Mouse (Mus musculus) liver, embryonic 16.5 days (tissue): ENCODE data around the gene Slco1a4. TPM values are rescaled to one million over a fixed set of nuclear protein-coding genes. Genes with fewer than 3 reads are reported as not detected.
"Not testable (repeated sequence)": the region's sequence is repeated elsewhere in the genome, so short reads cannot be mapped to it uniquely, and the experiment has no call there.

Experiments
- ATAC-seq: fragments of 200-750 bp; cut with Nextera tagmentation; 2 replicates; pipeline ENCODE4 v1.8.0; 2017; ENCODE audit warnings: low read depth, mild to moderate bottlenecking, moderate number of reproducible peaks, moderate library complexity
- H3K27ac ChIP-seq: fragments of 300-500 bp; sonication (generic); 2 replicates; pipeline ENCODE4 v1.5.1; 2014; ENCODE audit warnings: mild to moderate bottlenecking, low read length
- H3K27me3 ChIP-seq: fragments of 300-500 bp; sonication (generic); 2 replicates; pipeline ENCODE4 v1.6.1; 2014; ENCODE audit warnings: low read depth, low read length, mixed read lengths; ENCODE audit not compliant: control insufficient read depth, insufficient read depth
- H3K36me3 ChIP-seq: fragments of 300-500 bp; sonication (generic); 2 replicates; pipeline ENCODE4 v1.6.1; 2014; ENCODE audit warnings: mild to moderate bottlenecking; ENCODE audit not compliant: control insufficient read depth, insufficient read depth
- H3K4me1 ChIP-seq: fragments of 300-500 bp; sonication (generic); 2 replicates; pipeline ENCODE4 v1.6.1; 2014; ENCODE audit warnings: low read depth, low read length, mixed read lengths; ENCODE audit not compliant: control insufficient read depth
- H3K4me2 ChIP-seq: fragments of 300-500 bp; sonication (generic); 2 replicates; pipeline ENCODE4 v1.6.1; 2014; ENCODE audit warnings: low read depth, low read length, mixed read lengths
- H3K4me3 ChIP-seq: fragments of 300-500 bp; sonication (generic); 2 replicates; pipeline ENCODE4 v1.5.1; 2014; ENCODE audit warnings: low read depth, mild to moderate bottlenecking, low read length
- H3K9ac ChIP-seq: fragments of 300-500 bp; sonication (generic); 2 replicates; pipeline ENCODE4 v1.6.1; 2014; ENCODE audit warnings: low read depth, low read length
- H3K9me3 ChIP-seq: fragments of 300-500 bp; sonication (generic); replicated peaks from 2 replicates; pipeline ENCODE4 v1.6.1; 2016; ENCODE audit warnings: low read length; ENCODE audit not compliant: control insufficient read depth
- WGBS: fragments of 180-500 bp; shearing (Covaris S2); extraction: QIAGEN DNeasy Blood & Tissue Kit; methylation state at CpG from one replicate; pipeline ENCODE4 v1.1.7; 2014; ENCODE audit not compliant: insufficient replicate concordance; 5-methylcytosine and 5-hydroxymethylcytosine counted together
- polyA plus RNA-seq: library from polyadenylated mRNA; unstranded; fragments of >200 nt; fragmentation: Nextera tagmentation; extraction: Ambion mirVana; gene quantifications from 2 replicates; pipeline ENCODE4 v1.2.1, GENCODE M21; 2015

The Slco1a4 gene
- not detected in 2 replicates for polyA plus RNA-seq

DNA sequence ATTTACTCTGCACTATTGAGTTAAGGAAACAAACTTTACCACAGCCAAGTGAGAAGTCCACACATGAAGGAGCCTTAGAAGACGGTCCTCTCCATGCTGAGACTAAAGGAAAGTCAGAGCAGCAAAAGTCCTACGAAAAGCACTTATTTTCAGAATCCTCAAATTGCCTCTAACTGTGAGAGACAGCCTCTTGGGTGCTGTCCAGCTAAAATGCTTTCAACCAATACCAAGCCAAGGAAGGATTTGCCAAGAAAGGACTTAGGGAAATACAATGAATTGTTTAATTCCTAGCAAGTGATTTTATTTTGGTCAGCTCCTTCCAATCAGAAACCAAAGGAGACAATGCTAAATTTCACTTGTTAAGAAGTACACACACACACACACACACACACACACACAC is at the start of gene Slco1a4:
Gene Slco1a4, minus strand, starts transcription at position 115 of the 400 bp plus-strand sequence.
- 59% methylated on average over 2 of the region's 2 CpGs for WGBS
- H3K36me3 ChIP-seq: no peaks in the 10 kb centered on the region
- no peak within 1 kb of the TSS for H3K4me2 ChIP-seq
- H3K4me3 ChIP-seq: no peak within 1 kb of the TSS
- ATAC-seq: no peak
- no peaks in the 10 kb centered on the region for H3K27me3 ChIP-seq
- H3K4me1 ChIP-seq: no peaks in the 10 kb centered on the region
- no peak within 1 kb of the TSS for H3K9ac ChIP-seq
- no peak within 1 kb of the TSS for H3K27ac ChIP-seq
- no peaks in the 10 kb centered on the region for H3K9me3 ChIP-seq

DNA sequence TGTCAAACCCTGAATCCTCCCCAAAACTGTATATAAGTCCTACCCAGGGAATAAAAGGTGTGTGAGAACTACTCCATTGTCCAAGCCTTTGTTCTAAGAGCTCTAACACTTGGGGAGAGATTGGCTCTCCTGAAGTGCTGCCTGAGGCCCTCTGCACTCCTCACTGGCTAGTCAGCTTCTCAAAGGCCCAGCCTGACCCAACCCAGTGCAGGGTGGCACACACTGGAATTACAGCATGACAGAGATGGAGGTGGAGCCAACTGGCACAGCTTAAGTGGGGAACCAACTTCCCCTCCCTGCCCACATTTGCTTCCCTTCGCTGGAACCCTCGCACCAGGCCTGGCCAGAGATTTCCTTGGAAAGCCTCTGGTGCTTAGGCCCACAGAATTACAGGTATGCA is 42.2 kb upstream of the Slco1a4 start:
- Histone ChIP-seq H3K9me3 (no peaks in the 10 kb centered on the region), H3K4me2 (no peak overlapping the region), H3K27ac (no peak overlapping the region), H3K9ac (no peak overlapping the region), H3K4me3 (no peak overlapping the region), H3K36me3 (no peaks in the 10 kb centered on the region), H3K4me1 (no peaks in the 10 kb centered on the region), H3K27me3 (no peaks in the 10 kb centered on the region)
- no peak for ATAC-seq
- WGBS: 49% methylated on average over 2 of the region's 2 CpGs

DNA sequence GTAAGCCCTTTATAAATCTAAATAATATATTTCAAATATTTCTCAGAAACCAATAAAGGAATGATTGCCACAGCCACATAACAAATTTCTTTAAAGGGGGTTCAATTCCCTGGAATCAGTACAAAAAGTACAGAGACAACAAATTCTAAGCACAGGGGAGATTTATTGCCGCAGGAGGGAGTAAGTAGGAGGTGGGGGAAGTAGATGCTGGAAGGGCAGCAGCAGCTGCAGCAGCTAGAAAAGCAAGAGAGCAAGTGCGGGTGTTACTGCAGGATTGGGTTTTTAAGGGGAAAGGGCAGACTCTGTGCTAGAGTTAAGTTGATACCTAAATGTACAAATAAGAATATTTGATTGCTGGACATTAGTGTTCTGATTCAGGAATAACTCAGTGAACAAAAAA is 33.7 kb upstream of the Slco1a4 start:
- no peaks in the 10 kb centered on the region for H3K36me3 ChIP-seq
- H3K9ac ChIP-seq: no peak overlapping the region
- H3K27ac ChIP-seq: no peak overlapping the region
- no peaks in the 10 kb centered on the region for H3K4me1 ChIP-seq
- H3K9me3 ChIP-seq: no peaks in the 10 kb centered on the region
- H3K4me3 ChIP-seq: no peak overlapping the region
- no peaks in the 10 kb centered on the region for H3K27me3 ChIP-seq
- H3K4me2 ChIP-seq: no peak overlapping the region
- 46% methylated on average over 2 of the region's 2 CpGs for WGBS
- ATAC-seq: no peak

DNA sequence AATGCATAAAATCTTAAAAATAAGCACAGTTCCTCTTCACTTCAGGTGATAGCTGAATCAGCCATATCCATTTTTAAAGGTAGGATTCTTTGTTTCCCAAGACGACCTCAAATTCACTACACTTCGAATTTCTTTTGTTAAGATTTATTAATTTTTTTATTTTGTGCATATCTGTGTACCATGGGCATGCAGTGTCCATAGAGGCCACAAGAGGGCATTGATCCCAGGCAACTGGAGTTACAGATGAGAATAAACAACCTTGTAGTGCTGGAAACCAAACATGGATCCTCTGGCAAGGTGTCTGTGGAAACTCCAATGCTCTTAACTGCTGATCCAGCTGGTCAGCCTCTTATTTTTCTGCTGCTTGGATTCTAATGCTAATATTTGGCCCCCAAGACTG is 32.2 kb upstream of the Slco1a4 start:
- ATAC-seq: no peak
- no peaks in the 10 kb centered on the region for H3K36me3 ChIP-seq

DNA sequence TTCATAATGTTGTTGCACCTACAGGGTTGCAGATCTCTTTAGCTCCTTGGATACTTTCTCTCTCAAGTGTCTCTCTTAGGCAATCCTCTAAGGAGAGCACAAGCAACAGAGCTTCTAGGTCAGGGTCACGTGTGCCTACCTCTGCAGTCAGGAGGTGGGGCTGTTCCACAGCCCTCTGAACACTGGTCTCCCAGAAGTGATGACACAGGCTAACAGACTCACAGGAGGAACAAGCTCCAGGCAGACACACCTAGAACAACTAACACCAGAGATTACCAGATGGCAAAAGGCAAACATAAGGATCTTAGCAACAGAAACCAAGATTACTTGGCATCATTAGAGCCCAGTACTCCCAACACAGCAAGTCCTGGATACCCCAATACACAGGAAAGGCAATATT is 26.6 kb upstream of the Slco1a4 start:
- Histone ChIP-seq H3K4me3 (no peak overlapping the region), H3K27me3 (no peaks in the 10 kb centered on the region), H3K36me3 (no peaks in the 10 kb centered on the region), H3K9ac (no peak overlapping the region), H3K4me1 (no peaks in the 10 kb centered on the region), H3K27ac (no peak overlapping the region), H3K4me2 (no peak overlapping the region), H3K9me3 (no peaks in the 10 kb centered on the region)
- WGBS: 46% methylated on average over 1 of the region's 1 CpGs
- no peak for ATAC-seq

More for the DNA sequence above, 32.2 kb upstream of the Slco1a4 start:
- Histone ChIP-seq H3K4me1 (no peaks in the 10 kb centered on the region), H3K9ac (no peak overlapping the region), H3K27ac (no peak overlapping the region), H3K4me2 (no peak overlapping the region), H3K9me3 (no peaks in the 10 kb centered on the region), H3K4me3 (no peak overlapping the region), H3K27me3 (no peaks in the 10 kb centered on the region)
- 43% methylated on average over 2 of the region's 2 CpGs for WGBS

DNA sequence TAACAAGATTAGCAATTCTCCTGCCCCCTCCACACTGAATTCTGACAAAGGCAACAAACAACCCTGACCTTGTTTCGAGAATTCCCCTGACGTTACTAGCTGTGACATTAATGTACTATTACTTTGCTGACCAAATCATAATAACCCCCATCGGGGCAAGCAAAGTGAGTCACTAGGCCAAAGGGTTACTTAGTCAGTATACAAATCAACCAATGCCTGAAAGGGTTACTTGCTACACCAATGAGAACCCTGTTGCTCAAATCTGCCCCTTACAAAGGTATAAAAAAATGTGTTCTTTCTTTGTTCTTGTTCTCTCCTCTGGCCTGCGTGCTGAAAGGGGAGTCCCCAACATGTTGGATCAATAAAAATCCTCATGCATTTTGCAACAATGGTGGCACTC is 19.7 kb upstream of the Slco1a4 start:
- not testable (repeated sequence) for H3K9me3 ChIP-seq, H3K27ac ChIP-seq, H3K27me3 ChIP-seq, H3K9ac ChIP-seq, H3K4me2 ChIP-seq, H3K4me3 ChIP-seq, ATAC-seq, H3K4me1 ChIP-seq, H3K36me3 ChIP-seq
- WGBS: 61% methylated on average over 4 of the region's 4 CpGs

DNA sequence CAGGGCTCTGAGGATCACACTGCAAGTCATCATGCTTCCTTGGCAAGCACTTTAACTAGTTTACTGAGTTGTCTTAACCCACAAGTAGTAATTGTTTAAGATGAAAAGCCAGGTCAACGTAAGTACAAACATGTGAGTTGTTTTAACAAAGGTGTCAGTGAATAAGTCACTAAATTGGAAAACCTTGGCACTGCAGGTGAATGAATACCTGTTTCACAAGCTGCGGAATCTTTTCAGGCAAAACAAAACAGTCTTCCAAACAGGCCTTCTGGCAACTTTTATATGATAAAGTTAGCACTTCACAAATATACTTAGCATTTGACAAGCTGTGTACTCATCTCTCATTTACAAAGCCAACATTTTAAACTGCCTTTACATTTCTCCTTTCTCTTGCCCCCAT is 15.7 kb upstream of the Slco1a4 start:
- ATAC-seq: no peak
- Histone ChIP-seq H3K27ac (peak overlapping the region; percentile 65), H3K9me3 (no peaks in the 10 kb centered on the region), H3K4me3 (no peak overlapping the region), H3K36me3 (no peaks in the 10 kb centered on the region), H3K4me2 (no peak overlapping the region), H3K9ac (no peak overlapping the region), H3K27me3 (no peaks in the 10 kb centered on the region), H3K4me1 (no peaks in the 10 kb centered on the region)
- 45% methylated on average over 2 of the region's 2 CpGs for WGBS

DNA sequence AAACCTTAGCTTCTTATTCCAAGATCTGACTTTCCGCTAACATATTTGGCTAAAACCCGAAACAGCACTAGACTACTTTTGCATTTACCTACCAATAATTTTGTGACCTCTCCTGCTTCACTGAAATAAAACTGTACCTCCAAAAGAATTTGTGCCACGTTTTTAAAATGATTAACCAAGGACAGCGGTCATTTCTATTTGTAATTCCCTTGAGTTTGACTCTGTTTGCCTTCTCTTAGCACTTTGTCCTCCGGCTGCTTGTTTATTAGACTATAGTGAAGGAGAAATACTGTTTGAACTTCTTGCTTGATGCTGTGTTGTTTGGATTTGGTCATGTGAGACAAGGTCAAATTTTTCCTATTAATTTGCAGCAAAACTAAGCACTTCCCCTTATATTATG is 12.7 kb upstream of the Slco1a4 start:
- no peaks in the 10 kb centered on the region for H3K36me3 ChIP-seq
- ATAC-seq: peak; percentile 75
- no peaks in the 10 kb centered on the region for H3K4me1 ChIP-seq
- H3K27ac ChIP-seq: peak overlapping the region; percentile 37
- no peak overlapping the region for H3K9ac ChIP-seq
- H3K9me3 ChIP-seq: no peaks in the 10 kb centered on the region
- no peak overlapping the region for H3K4me2 ChIP-seq
- WGBS: 56% methylated on average over 5 of the region's 5 CpGs
- no peak overlapping the region for H3K4me3 ChIP-seq
- no peaks in the 10 kb centered on the region for H3K27me3 ChIP-seq

DNA sequence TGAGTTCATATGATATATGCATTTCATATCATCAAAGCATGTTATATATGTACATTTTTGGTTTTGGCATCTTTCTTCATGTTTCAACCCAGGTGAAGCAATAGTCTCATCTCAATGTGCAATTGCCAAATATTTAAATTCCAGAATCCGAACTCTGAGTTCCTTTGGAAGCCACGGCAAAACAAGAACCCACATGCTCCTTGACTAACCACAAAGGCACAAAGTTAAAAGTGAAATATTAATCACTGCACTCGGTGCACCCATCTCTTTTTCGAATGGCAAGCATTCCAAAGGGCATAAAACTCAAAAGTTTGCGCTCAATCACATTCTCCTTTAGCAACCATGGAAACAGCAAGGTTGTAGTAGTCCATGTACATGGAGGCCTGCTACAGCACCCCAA is 10.0 kb upstream of the Slco1a4 start:
- Histone ChIP-seq H3K9ac (no peak overlapping the region), H3K27me3 (no peaks in the 10 kb centered on the region), H3K4me1 (no peaks in the 10 kb centered on the region), H3K36me3 (no peaks in the 10 kb centered on the region), H3K9me3 (no peaks in the 10 kb centered on the region), H3K4me2 (no peak overlapping the region), H3K27ac (no peak overlapping the region), H3K4me3 (no peak overlapping the region)
- no peak for ATAC-seq
- 49% methylated on average over 5 of the region's 5 CpGs for WGBS
